Mouse (Mus musculus): ENCODE results near the gene 4933415F23Rik. TPM values are rescaled to one million over a fixed set of nuclear protein-coding genes. Genes with fewer than 3 reads are reported as not detected.

The 4933415F23Rik gene
- polyA plus RNA-seq, 1 experiment from 2014 or later: not detected

GRCm38 (mm10) chr1:23119406-23119805 lies 17.4 kb upstream of the 4933415F23Rik start:
- no peak for DNase-seq (ENCODE audit: low spot score)
- H3K4me3 ChIP-seq (ENCODE audit: low read depth, low read length): no peak overlapping the region
- no peak overlapping the region for H3K27ac ChIP-seq (ENCODE audit: low read length)
- no peaks in the 10 kb centered on the region for H3K9me3 ChIP-seq (ENCODE audit: low read length)
- H3K36me3 ChIP-seq (ENCODE audit: insufficient read depth, low read length): no peaks in the 10 kb centered on the region
- TF ChIP-seq EP300 (IDR thresholded peaks at IDR 0.05) (no peak), CTCF (IDR thresholded peaks at IDR 0.05) (no peak)
- H3K9ac ChIP-seq (replicated peaks; ENCODE audit: low read depth): no peak overlapping the region
- no peak overlapping the region for H3K4me2 ChIP-seq (replicated peaks; ENCODE audit: low read depth, low read length)
- WGBS: 54% methylated on average over 4 of the region's 4 CpGs
- ATAC-seq: no peak
- H3K4me1 ChIP-seq (ENCODE audit: insufficient read depth, low read depth, low read length): peaks cover 6% of the 10 kb centered on the region; the same call in 1 of the 2 replicates
- H3K27me3 ChIP-seq (replicated peaks; ENCODE audit: insufficient read depth, low read length): no peaks in the 10 kb centered on the region

- no peaks in the 10 kb centered on the region for H3K27me3 ChIP-seq (replicated peaks; ENCODE audit: insufficient read depth, low read length)
- 13% methylated on average over 3 of the region's 3 CpGs for WGBS
- H3K36me3 ChIP-seq (ENCODE audit: insufficient read depth, low read length): no peaks in the 10 kb centered on the region
- ATAC-seq: peak; percentile 79
- no peak overlapping the region for H3K9ac ChIP-seq (replicated peaks; ENCODE audit: low read depth)
- H3K4me3 ChIP-seq (ENCODE audit: low read depth, low read length): no peak overlapping the region
- H3K9me3 ChIP-seq (ENCODE audit: low read length): no peaks in the 10 kb centered on the region
- H3K4me1 ChIP-seq (ENCODE audit: insufficient read depth, low read depth, low read length): peaks cover 6% of the 10 kb centered on the region; the same call in 1 of the 2 replicates
- DNase-seq (ENCODE audit: low spot score): peak; percentile 63
- H3K27ac ChIP-seq (ENCODE audit: low read length): no peak overlapping the region
- H3K4me2 ChIP-seq (replicated peaks; ENCODE audit: low read depth, low read length): no peak overlapping the region
- peak; percentile 76 for TF ChIP-seq EP300 (IDR thresholded peaks at IDR 0.05)
- TF ChIP-seq CTCF (IDR thresholded peaks at IDR 0.05): no peak
Observed at GRCm38 (mm10) chr1:23117423-23117822, 15.4 kb upstream of the 4933415F23Rik start.

DNA sequence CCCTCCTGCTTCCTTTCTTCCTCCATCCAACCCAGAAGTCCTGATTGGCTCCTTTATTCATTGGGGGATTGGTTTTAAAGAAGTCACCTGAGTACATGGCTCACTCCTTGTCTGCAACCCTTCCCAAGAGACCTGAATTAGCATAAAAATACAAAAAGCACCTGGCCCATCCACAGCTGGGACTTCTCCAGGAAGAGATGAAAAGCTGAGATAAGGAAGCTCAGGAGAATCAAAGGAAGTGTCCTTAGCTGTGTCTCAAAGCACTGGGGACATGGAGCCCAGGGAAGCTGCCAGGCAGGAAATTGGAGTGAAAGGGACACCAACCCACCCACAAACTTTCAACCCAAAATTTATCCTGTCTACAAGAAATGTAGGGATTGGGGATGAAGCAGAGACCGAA lies 7.1 kb upstream of the 4933415F23Rik start:
- Histone ChIP-seq H3K27ac (ENCODE audit: low read length) (no peak overlapping the region), H3K4me1 (ENCODE audit: insufficient read depth, low read depth, low read length) (no peaks in the 10 kb centered on the region; the same call in 1 of the 2 replicates), H3K27me3 (replicated peaks; ENCODE audit: insufficient read depth, low read length) (no peaks in the 10 kb centered on the region), H3K9ac (replicated peaks; ENCODE audit: low read depth) (no peak overlapping the region), H3K4me2 (replicated peaks; ENCODE audit: low read depth, low read length) (no peak overlapping the region), H3K9me3 (ENCODE audit: low read length) (no peaks in the 10 kb centered on the region), H3K4me3 (ENCODE audit: low read depth, low read length) (no peak overlapping the region), H3K36me3 (ENCODE audit: insufficient read depth, low read length) (no peaks in the 10 kb centered on the region)
- DNase-seq (ENCODE audit: low spot score): no peak
- no peak for ATAC-seq
- 66% methylated on average over 1 of the region's 1 CpGs for WGBS
- TF ChIP-seq EP300 (IDR thresholded peaks at IDR 0.05) (peak; percentile 39; the same call in 1 of the 2 replicates), CTCF (IDR thresholded peaks at IDR 0.05) (no peak)

- Histone ChIP-seq H3K9me3 (ENCODE audit: low read length) (no peaks in the 10 kb centered on the region), H3K4me1 (ENCODE audit: insufficient read depth, low read depth, low read length) (no peaks in the 10 kb centered on the region), H3K9ac (replicated peaks; ENCODE audit: low read depth) (no peak overlapping the region), H3K27me3 (replicated peaks; ENCODE audit: insufficient read depth, low read length) (no peaks in the 10 kb centered on the region), H3K36me3 (ENCODE audit: insufficient read depth, low read length) (no peaks in the 10 kb centered on the region), H3K4me3 (ENCODE audit: low read depth, low read length) (no peak overlapping the region), H3K4me2 (replicated peaks; ENCODE audit: low read depth, low read length) (no peak overlapping the region), H3K27ac (ENCODE audit: low read length) (no peak overlapping the region)
- ATAC-seq (no peak), DNase-seq (ENCODE audit: low spot score) (no peak)
- 82% methylated on average over 4 of the region's 4 CpGs for WGBS
- TF ChIP-seq EP300 (IDR thresholded peaks at IDR 0.05) (no peak), CTCF (IDR thresholded peaks at IDR 0.05) (no peak)
Observed at GRCm38 (mm10) chr1:23102881-23103280, 828 bp upstream of the 4933415F23Rik start.

DNA sequence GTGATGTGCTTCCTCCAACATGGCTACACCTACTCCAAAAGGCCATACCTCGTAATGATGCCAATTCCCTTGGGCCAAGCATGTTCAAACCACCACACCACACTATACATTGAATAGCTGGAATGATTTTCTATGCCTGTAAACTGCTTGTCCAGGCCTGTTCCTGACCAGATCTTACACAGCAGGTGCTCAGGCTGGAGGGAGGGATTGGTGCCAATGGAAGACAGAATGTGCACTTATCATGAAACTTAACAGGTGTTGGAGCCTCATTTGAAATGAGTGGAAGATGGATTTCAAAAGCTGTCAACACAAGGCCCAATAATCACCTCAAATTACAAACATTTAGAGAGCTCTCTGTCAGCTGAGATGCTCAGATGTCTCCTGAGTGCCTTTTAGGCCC lies 2.3 kb downstream of the 4933415F23Rik start:
- no peak overlapping the region for H3K9ac ChIP-seq (replicated peaks; ENCODE audit: low read depth)
- H3K9me3 ChIP-seq (ENCODE audit: low read length): no peaks in the 10 kb centered on the region
- no peaks in the 10 kb centered on the region for H3K4me1 ChIP-seq (ENCODE audit: insufficient read depth, low read depth, low read length)
- no peak for ATAC-seq
- H3K27ac ChIP-seq (ENCODE audit: low read length): no peak overlapping the region
- no peak overlapping the region for H3K4me3 ChIP-seq (ENCODE audit: low read depth, low read length)
- WGBS: 81% methylated on average over 1 of the region's 1 CpGs
- H3K27me3 ChIP-seq (replicated peaks; ENCODE audit: insufficient read depth, low read length): no peaks in the 10 kb centered on the region
- TF ChIP-seq CTCF (IDR thresholded peaks at IDR 0.05) (no peak), EP300 (IDR thresholded peaks at IDR 0.05) (no peak)
- H3K36me3 ChIP-seq (ENCODE audit: insufficient read depth, low read length): no peaks in the 10 kb centered on the region
- no peak overlapping the region for H3K4me2 ChIP-seq (replicated peaks; ENCODE audit: low read depth, low read length)
- no peak for DNase-seq (ENCODE audit: low spot score)

DNA sequence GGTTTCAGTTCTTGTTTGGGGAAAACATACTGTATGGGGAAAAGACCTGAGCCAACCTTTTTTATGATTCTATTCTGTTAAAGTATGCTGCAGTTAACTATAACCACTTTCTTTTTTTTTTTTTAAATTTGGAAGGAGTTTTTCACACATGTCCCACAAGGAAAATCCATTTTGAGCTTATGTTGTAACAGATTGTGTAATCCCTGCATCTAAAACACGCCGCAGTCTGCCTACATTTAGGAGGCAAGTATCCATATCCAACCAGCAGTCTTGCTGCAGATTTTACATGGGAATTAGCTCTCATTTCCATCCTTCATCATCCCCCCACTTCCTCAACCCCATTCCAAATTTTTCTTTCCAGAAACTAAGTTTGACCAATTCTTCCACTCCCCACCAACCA lies 3.6 kb downstream of the 4933415F23Rik start:
- Histone ChIP-seq H3K4me2 (replicated peaks; ENCODE audit: low read depth, low read length) (no peak overlapping the region), H3K9me3 (ENCODE audit: low read length) (no peaks in the 10 kb centered on the region), H3K36me3 (ENCODE audit: insufficient read depth, low read length) (no peaks in the 10 kb centered on the region), H3K9ac (replicated peaks; ENCODE audit: low read depth) (no peak overlapping the region), H3K27ac (ENCODE audit: low read length) (no peak overlapping the region), H3K27me3 (replicated peaks; ENCODE audit: insufficient read depth, low read length) (no peaks in the 10 kb centered on the region), H3K4me1 (ENCODE audit: insufficient read depth, low read depth, low read length) (no peaks in the 10 kb centered on the region), H3K4me3 (ENCODE audit: low read depth, low read length) (no peak overlapping the region)
- DNase-seq (ENCODE audit: low spot score): peak; percentile 22
- ATAC-seq: no peak
- TF ChIP-seq EP300 (IDR thresholded peaks at IDR 0.05): no peak
- no peak for TF ChIP-seq CTCF (IDR thresholded peaks at IDR 0.05)
- WGBS: 67% methylated on average over 2 of the region's 2 CpGs

DNA sequence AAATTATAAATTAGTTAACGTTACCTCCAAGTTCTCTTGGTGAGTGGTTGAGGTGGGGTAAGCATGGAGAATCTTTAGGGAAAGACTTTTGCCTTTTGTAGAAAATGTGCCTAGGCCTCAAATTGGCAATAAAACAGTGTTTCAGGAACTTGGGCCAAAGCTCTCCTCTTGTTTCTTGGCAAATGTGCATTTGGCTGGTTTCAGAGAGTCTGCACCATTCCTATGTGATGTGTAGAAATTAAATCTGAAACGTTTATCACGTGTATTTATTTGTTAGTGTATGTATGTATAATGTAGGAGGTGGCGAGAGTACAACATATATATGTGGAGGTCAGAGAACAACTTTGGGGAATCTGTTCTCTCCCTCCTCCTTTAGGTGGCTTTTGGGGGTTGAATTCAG lies 4.1 kb downstream of the 4933415F23Rik start:
- Histone ChIP-seq H3K9ac (replicated peaks; ENCODE audit: low read depth) (no peak overlapping the region), H3K36me3 (ENCODE audit: insufficient read depth, low read length) (no peaks in the 10 kb centered on the region), H3K27ac (ENCODE audit: low read length) (no peak overlapping the region), H3K27me3 (replicated peaks; ENCODE audit: insufficient read depth, low read length) (no peaks in the 10 kb centered on the region), H3K4me2 (replicated peaks; ENCODE audit: low read depth, low read length) (no peak overlapping the region), H3K4me1 (ENCODE audit: insufficient read depth, low read depth, low read length) (no peaks in the 10 kb centered on the region), H3K4me3 (ENCODE audit: low read depth, low read length) (no peak overlapping the region), H3K9me3 (ENCODE audit: low read length) (no peaks in the 10 kb centered on the region)
- ATAC-seq (no peak), DNase-seq (ENCODE audit: low spot score) (no peak)
- no peak for TF ChIP-seq CTCF (IDR thresholded peaks at IDR 0.05)
- no peak for TF ChIP-seq EP300 (IDR thresholded peaks at IDR 0.05)
- WGBS: 68% methylated on average over 4 of the region's 4 CpGs

All from lung, postnatal 0 days (tissue).